Comparison of ENCODE assay signal across 8 mouse cellular contexts in the genomic region with DNA sequence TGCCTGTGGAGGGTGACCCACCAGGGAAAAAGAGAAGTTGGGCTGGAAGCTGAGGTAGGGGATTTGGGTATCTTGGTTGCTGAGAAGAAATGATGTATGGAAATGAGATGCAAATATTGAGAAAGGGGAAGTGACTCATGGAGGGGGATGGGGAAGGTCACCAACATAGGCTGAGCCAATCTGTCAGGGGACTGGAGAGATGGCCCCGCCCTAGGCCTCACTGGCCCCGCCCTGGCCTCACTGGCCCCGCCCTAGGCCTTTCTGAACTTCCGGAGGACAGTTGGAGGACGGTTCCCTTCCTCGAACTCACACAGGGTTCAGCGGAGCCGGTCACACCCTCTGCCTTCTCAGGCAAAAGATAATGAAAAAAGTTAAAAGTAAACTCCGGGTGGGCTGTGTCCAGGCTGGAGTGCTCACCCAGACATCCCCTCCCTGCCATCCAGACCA. TPM values are rescaled to one million over a fixed set of nuclear protein-coding genes. Genes with fewer than 3 reads are reported as not detected.
DNase-seq lines count a peak whose midpoint lies in the region; ATAC-seq and TF ChIP-seq lines count a peak whose summit lies in the region.

No protein-coding gene starts in this region.

- H3K27me3 ChIP-seq in hindbrain, embryonic 10.5 days (ENCODE audit: insufficient read depth, poor library complexity, severe bottlenecking): peaks cover 35% of the 10 kb centered on the region
- H3K27me3 ChIP-seq in hindbrain, embryonic 13.5 days: peaks cover 29% of the 10 kb centered on the region
- H3K27me3 ChIP-seq in E14TG2a.4 (ENCODE audit: insufficient read depth, low read length): peaks cover 18% of the 10 kb centered on the region
- peaks cover 28% of the 10 kb centered on the region for H3K27me3 ChIP-seq in limb, embryonic 13.5 days

- no peak overlapping the region for H3K4me3 ChIP-seq in hindbrain, embryonic 10.5 days
- no peak overlapping the region for H3K4me3 ChIP-seq in hindbrain, embryonic 13.5 days
- H3K4me3 ChIP-seq in E14TG2a.4 (replicated peaks; ENCODE audit: low read length): peak overlapping the region; percentile 45; the same call in 1 of the 2 replicates
- no peak overlapping the region for H3K4me3 ChIP-seq in limb, embryonic 13.5 days

- TF ChIP-seq CTCF in E14TG2a.4 (conservative IDR thresholded peaks at IDR 0.05; ENCODE audit: low read length): no peak

- no peak overlapping the region for H3K4me2 ChIP-seq in hindbrain, embryonic 13.5 days
- H3K4me2 ChIP-seq in limb, embryonic 13.5 days (replicated peaks): no peak overlapping the region

- peaks cover 34% of the 10 kb centered on the region for H3K4me1 ChIP-seq in hindbrain, embryonic 10.5 days (replicated peaks)
- H3K4me1 ChIP-seq in hindbrain, embryonic 13.5 days (replicated peaks): no peaks in the 10 kb centered on the region; the same call in none of the 2 replicates
- H3K4me1 ChIP-seq in E14TG2a.4 (replicated peaks; ENCODE audit: low read depth, low read length): peaks cover 50% of the 10 kb centered on the region
- H3K4me1 ChIP-seq in limb, embryonic 13.5 days: peaks cover 7% of the 10 kb centered on the region

- WGBS in hindbrain, embryonic 10.5 days: 30% methylated on average over 9 of the region's 9 CpGs
- WGBS in hindbrain, embryonic 13.5 days: 39% methylated on average over 9 of the region's 9 CpGs
- WGBS in limb, embryonic 13.5 days: 46% methylated on average over 9 of the region's 9 CpGs

- peak; percentile 62 for DNase-seq in hindbrain, embryonic 10.5 days (ENCODE audit: low spot score)
- peak; percentile 51 for DNase-seq in embryo, embryonic 9.5 days (ENCODE audit: extremely low spot score)
- peak; percentile 75 to 89 for DNase-seq in natural killer cell, adult 2 months (ENCODE audit: low spot score in 2 of 2)
- no peak for DNase-seq in cerebellum, adult 8-10 months
- DNase-seq in ovary, postnatal 14 days (ENCODE audit: low spot score): no peak

- H3K9ac ChIP-seq in hindbrain, embryonic 13.5 days: no peak overlapping the region
- no peak overlapping the region for H3K9ac ChIP-seq in limb, embryonic 13.5 days

- H3K27ac ChIP-seq in hindbrain, embryonic 10.5 days: peak overlapping the region; percentile 64
- no peak overlapping the region for H3K27ac ChIP-seq in hindbrain, embryonic 13.5 days
- H3K27ac ChIP-seq in limb, embryonic 13.5 days: no peak overlapping the region

- ATAC-seq in hindbrain, embryonic 13.5 days (ENCODE audit: low FRiP score): no peak
- peak; percentile 52; the same call in 1 of the 2 replicates for ATAC-seq in limb, embryonic 13.5 days (ENCODE audit: low FRiP score, low read depth)

- H3K36me3 ChIP-seq in hindbrain, embryonic 10.5 days: no peaks in the 10 kb centered on the region
- no peaks in the 10 kb centered on the region for H3K36me3 ChIP-seq in hindbrain, embryonic 13.5 days
- no peaks in the 10 kb centered on the region for H3K36me3 ChIP-seq in E14TG2a.4 (ENCODE audit: insufficient read depth, low read length)
- no peaks in the 10 kb centered on the region for H3K36me3 ChIP-seq in limb, embryonic 13.5 days

- no peaks in the 10 kb centered on the region for H3K9me3 ChIP-seq in hindbrain, embryonic 10.5 days
- no peaks in the 10 kb centered on the region for H3K9me3 ChIP-seq in hindbrain, embryonic 13.5 days
- no peaks in the 10 kb centered on the region for H3K9me3 ChIP-seq in E14TG2a.4 (ENCODE audit: low read length)
- no peaks in the 10 kb centered on the region for H3K9me3 ChIP-seq in limb, embryonic 13.5 days

RNA-seq across cellular contexts. Expression of a gene that starts 3.0 kb away (rescaled TPM):
- 1.1 and 1.6 TPM in 2 replicates for polyA plus RNA-seq in hindbrain, embryonic 10.5 days (2016; fragmentation: Nextera tagmentation; extraction: Ambion mirVana)
- 1.5 and 1.9 TPM in 2 replicates for polyA plus RNA-seq in hindbrain, embryonic 13.5 days (2015; fragmentation: Nextera tagmentation; extraction: Ambion mirVana)
- 1.9 and 2.3 TPM in 2 replicates for polyA plus RNA-seq in limb, embryonic 13.5 days (2015; fragmentation: Nextera tagmentation; extraction: Ambion mirVana)

RNA-seq across cellular contexts. Expression of a gene that starts 10.2 kb away (rescaled TPM):
- polyA plus RNA-seq in hindbrain, embryonic 10.5 days (2016; fragmentation: Nextera tagmentation; extraction: Ambion mirVana): 84.4 and 117 TPM in 2 replicates
- 122 and 132 TPM in 2 replicates for polyA plus RNA-seq in hindbrain, embryonic 13.5 days (2015; fragmentation: Nextera tagmentation; extraction: Ambion mirVana)
- polyA plus RNA-seq in limb, embryonic 13.5 days (2015; fragmentation: Nextera tagmentation; extraction: Ambion mirVana): 115 and 131 TPM in 2 replicates

RNA-seq across cellular contexts. Expression of a gene that starts 13.3 kb away (rescaled TPM):
- polyA plus RNA-seq in hindbrain, embryonic 10.5 days (2016; fragmentation: Nextera tagmentation; extraction: Ambion mirVana): not detected in 2 replicates
- polyA plus RNA-seq in hindbrain, embryonic 13.5 days (2015; fragmentation: Nextera tagmentation; extraction: Ambion mirVana): 0.12 and 0.14 TPM in 2 replicates
- 0.18 TPM in 1 of 2 replicates, not detected in the other for polyA plus RNA-seq in limb, embryonic 13.5 days (2015; fragmentation: Nextera tagmentation; extraction: Ambion mirVana)

RNA-seq across cellular contexts. Expression of a gene that starts 24.7 kb away (rescaled TPM):
- 158 and 159 TPM in 2 replicates for polyA plus RNA-seq in hindbrain, embryonic 10.5 days (2016; fragmentation: Nextera tagmentation; extraction: Ambion mirVana)
- 121 and 125 TPM in 2 replicates for polyA plus RNA-seq in hindbrain, embryonic 13.5 days (2015; fragmentation: Nextera tagmentation; extraction: Ambion mirVana)
- 162 and 165 TPM in 2 replicates for polyA plus RNA-seq in limb, embryonic 13.5 days (2015; fragmentation: Nextera tagmentation; extraction: Ambion mirVana)

RNA-seq across cellular contexts. Expression of a gene that starts 41.3 kb away (rescaled TPM):
- polyA plus RNA-seq in hindbrain, embryonic 10.5 days (2016; fragmentation: Nextera tagmentation; extraction: Ambion mirVana): 87.4 and 141 TPM in 2 replicates
- 103 and 105 TPM in 2 replicates for polyA plus RNA-seq in hindbrain, embryonic 13.5 days (2015; fragmentation: Nextera tagmentation; extraction: Ambion mirVana)
- 68.2 and 71.1 TPM in 2 replicates for polyA plus RNA-seq in limb, embryonic 13.5 days (2015; fragmentation: Nextera tagmentation; extraction: Ambion mirVana)

Comparison
In these comparisons a context has a peak if more than half of its experiments do, and no peak if none do; other contexts are left out.
1. DNase-seq: peak in hindbrain, embryonic 10.5 days (single experiment), embryo, embryonic 9.5 days (single experiment) and natural killer cell, adult 2 months (2 of 2); none in cerebellum, adult 8-10 months (single experiment) and ovary, postnatal 14 days (single experiment).